Mouse (Mus musculus) heart, embryonic 12.5 days (tissue): ENCODE measurements around the gene Gm9758. TPM values are rescaled to one million over a fixed set of nuclear protein-coding genes. Genes with fewer than 3 reads are reported as not detected.
"Not testable (repeated sequence)": the region's sequence is repeated elsewhere in the genome, so short reads cannot be mapped to it uniquely, and the experiment has no call there.

Experiments
- ATAC-seq: fragments of 200-750 bp; cut with Nextera tagmentation; 2 replicates; pipeline ENCODE4 v1.8.0; 2017; ENCODE audit warnings: moderate TSS enrichment, moderate library complexity; ENCODE audit not compliant: insufficient number of reproducible peaks, low FRiP score
- H3K27ac ChIP-seq: fragments of 300-500 bp; sonication (generic); 2 replicates; pipeline ENCODE4 v1.5.1; 2016; ENCODE audit warnings: mild to moderate bottlenecking, moderate library complexity; ENCODE audit not compliant: poor library complexity, severe bottlenecking
- H3K27me3 ChIP-seq: fragments of 300-500 bp; sonication (generic); replicated peaks from 2 replicates; pipeline ENCODE4 v1.6.1; 2016; ENCODE audit warnings: mild to moderate bottlenecking, moderate library complexity
- H3K36me3 ChIP-seq: fragments of 300-500 bp; sonication (generic); 2 replicates; pipeline ENCODE4 v1.6.1; 2016; ENCODE audit warnings: mild to moderate bottlenecking, moderate library complexity
- H3K4me1 ChIP-seq: fragments of 300-500 bp; sonication (generic); replicated peaks from 2 replicates; pipeline ENCODE4 v1.6.1; 2016; ENCODE audit warnings: mild to moderate bottlenecking
- H3K4me2 ChIP-seq: fragments of 300-500 bp; sonication (generic); 2 replicates; pipeline ENCODE4 v1.6.1; 2016; ENCODE audit warnings: mild to moderate bottlenecking, moderate library complexity
- H3K4me3 ChIP-seq: fragments of 300-500 bp; sonication (generic); 2 replicates; pipeline ENCODE4 v1.5.1; 2016; ENCODE audit warnings: mild to moderate bottlenecking
- H3K9ac ChIP-seq: fragments of 300-500 bp; sonication (generic); 2 replicates; pipeline ENCODE4 v1.6.1; 2016; ENCODE audit warnings: mild to moderate bottlenecking, moderate library complexity
- H3K9me3 ChIP-seq: fragments of 300-500 bp; sonication (generic); replicated peaks from 2 replicates; pipeline ENCODE4 v1.6.1; 2016; ENCODE audit warnings: mild to moderate bottlenecking, moderate library complexity
- WGBS: fragments of 180-500 bp; shearing (Covaris S2); methylation state at CpG from one replicate; pipeline ENCODE4 v1.1.7; 2016; 5-methylcytosine and 5-hydroxymethylcytosine counted together
- polyA plus RNA-seq: library from polyadenylated mRNA; unstranded; fragments of >200 nt; fragmentation: Nextera tagmentation; extraction: Ambion mirVana; gene quantifications from 2 replicates; pipeline ENCODE4 v1.2.1, GENCODE M21; 2016

Gene Gm9758
- polyA plus RNA-seq = not detected in 2 replicates

DNA sequence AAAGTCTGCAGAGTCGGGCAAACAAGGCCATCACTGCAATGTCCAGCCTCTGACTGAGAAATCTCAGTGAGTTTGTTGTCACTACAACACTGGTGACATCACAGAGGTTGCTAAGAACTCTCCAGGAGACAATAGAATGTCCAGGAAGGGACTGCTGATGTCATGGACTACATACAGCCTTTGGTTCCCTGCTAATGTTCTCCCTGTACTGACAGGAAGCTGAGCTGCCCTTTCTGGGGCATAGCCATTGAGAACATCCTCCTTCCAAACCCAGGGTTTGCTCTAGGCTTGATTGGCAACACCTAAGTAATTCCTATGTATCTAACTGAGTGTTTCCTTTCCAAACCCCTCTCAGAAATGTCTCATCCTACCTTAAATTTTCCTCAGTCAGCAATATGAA lies at the start of gene Gm9758:
Gene Gm9758, minus strand, starts transcription at position 101 of the 400 bp plus-strand sequence.
- not testable (repeated sequence) for H3K4me1 ChIP-seq
- WGBS = 58% methylated on average over 1 of the region's 1 CpGs

DNA sequence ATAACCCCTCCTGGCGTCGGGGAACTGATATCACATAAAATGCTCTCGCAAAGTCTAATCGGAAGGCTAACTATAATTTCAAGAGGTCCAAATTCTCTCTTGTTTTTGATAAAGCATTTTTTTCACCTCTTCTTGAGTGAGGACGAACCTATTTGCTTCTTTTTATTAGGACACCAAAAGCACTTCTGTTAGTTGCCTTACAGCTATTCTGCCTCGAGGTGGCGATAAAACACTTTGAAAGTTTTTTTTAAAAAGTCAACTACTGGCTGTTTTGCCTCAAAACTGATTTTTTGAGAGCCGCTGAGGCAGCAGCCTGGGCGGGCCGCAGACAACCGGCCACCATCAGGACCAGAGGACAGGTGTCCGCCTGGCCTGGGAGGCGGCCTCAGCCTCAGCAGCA lies 49.1 kb upstream of the Gm9758 start:
- H3K4me1 ChIP-seq, H3K9ac ChIP-seq, H3K9me3 ChIP-seq, ATAC-seq, H3K27ac ChIP-seq, H3K36me3 ChIP-seq, H3K4me3 ChIP-seq, H3K27me3 ChIP-seq, H3K4me2 ChIP-seq: not testable (repeated sequence)
- 72% methylated on average over 13 of the region's 13 CpGs for WGBS

More for the DNA sequence above, at the start of gene Gm9758:
- not testable (repeated sequence) for H3K27ac ChIP-seq, H3K9ac ChIP-seq, H3K4me3 ChIP-seq, H3K4me2 ChIP-seq, H3K36me3 ChIP-seq, ATAC-seq, H3K27me3 ChIP-seq, H3K9me3 ChIP-seq

DNA sequence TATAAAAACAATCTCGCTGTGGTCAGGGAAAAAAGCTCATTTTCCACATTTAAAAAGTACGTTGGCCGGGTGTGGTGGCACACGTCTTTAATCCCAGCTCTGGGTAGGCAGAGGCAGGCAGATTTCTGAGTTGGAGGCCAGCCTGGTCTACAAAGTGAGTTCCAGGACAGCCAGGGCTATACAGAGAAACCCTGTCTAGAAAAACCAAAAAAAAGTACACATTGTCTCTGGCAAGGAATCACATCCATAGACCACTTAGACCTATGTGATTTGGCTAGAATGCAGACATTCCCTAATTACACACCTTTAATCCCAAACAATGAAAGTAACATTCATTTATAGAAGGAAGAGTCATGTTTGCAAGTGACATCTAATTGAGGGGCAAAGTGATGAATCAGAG lies 46.8 kb upstream of the Gm9758 start:
- not testable (repeated sequence) for H3K27me3 ChIP-seq, H3K9ac ChIP-seq, H3K36me3 ChIP-seq, H3K9me3 ChIP-seq, H3K27ac ChIP-seq, H3K4me3 ChIP-seq, H3K4me2 ChIP-seq, H3K4me1 ChIP-seq
- ATAC-seq = 0 out of 2 replicates have a peak, but pooled peaks have one; percentile 61
- 69% methylated on average over 4 of the region's 4 CpGs for WGBS

DNA sequence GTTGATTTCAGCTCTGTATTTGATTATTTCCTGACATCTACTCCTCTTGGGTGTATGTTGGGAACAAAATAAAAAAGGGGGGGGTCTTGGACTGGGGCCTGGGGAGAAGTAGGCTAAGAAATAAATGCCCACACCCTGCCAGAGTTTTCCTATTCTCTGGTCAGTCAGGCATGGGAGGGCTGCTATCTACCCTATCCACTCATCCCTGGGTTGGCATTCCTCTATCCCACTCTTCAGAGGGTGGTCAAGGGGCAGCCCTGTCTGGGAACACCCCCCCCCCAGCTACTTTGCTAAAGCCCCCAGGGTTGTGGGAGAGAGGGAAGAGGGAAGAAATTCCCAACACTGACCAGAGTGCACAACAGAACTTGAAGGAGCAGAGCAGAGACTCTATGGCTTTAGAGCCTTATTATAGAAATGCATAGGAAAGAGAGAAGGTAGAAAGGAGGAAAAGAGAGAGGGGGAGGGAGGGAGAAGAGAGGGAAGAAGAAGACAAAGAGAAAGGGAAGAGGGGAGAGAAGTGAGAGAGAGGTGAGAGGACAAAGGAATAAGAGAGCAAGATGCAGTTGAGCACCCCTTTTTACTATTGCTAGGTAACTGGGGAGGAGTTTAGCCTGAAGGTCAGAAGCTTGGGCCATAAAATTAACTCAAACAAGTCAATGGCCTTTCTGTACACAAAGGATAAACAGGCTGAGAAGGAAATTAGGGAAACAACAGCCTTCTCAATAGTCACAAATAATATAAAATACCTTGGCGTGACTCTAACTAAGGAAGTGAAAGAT lies 41.4 kb upstream of the Gm9758 start:
- peaks cover 17% of the 10 kb centered on the region for H3K9me3 ChIP-seq
- H3K27me3 ChIP-seq, H3K9ac ChIP-seq, H3K4me2 ChIP-seq, H3K36me3 ChIP-seq, H3K27ac ChIP-seq, H3K4me3 ChIP-seq, H3K4me1 ChIP-seq: not testable (repeated sequence)
- 80% methylated on average over 1 of the region's 1 CpGs for WGBS
- ATAC-seq = peak; percentile 76; the same call in 1 of the 2 replicates

DNA sequence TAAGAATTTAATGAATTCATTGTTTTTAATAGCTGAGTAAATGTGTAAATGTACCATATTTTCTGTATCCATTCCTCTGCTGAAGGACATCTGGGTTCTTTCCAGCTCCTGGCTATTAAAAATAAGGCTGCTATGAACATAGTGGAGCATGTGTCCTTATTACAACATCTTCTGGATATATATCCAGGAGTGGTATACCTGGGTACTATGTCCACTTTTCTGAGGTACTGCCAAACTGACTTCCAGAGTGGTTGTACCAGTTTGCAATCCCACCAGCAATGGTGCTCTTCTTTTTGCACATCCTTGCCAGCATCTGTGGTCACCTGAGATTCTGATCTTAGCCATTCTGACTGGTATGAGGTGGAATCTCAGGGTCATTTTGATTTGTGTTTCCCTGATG lies 38.9 kb upstream of the Gm9758 start:
- not testable (repeated sequence) for H3K9ac ChIP-seq, H3K4me1 ChIP-seq, H3K36me3 ChIP-seq, H3K27ac ChIP-seq, H3K27me3 ChIP-seq, H3K4me2 ChIP-seq, ATAC-seq, H3K4me3 ChIP-seq
- H3K9me3 ChIP-seq = peaks cover 17% of the 10 kb centered on the region

DNA sequence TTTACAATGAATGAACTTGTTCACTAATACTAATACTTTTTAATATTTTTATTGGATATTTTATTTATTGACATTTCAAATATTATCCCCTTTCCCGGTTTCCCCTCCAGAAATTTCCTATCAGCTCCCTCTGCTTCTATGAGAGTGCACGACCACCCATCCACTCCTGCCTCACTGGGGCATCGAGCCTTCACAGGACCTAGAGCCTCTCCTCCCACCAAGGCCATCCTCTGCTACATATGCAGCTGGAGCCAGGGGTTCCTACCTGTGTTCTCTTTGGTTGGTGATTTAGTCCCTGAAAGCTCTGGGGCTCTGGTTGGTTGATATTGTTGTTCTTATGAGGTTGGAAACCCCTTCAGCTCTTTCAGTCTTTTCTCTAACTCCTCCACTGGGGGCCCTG lies 38.0 kb upstream of the Gm9758 start:
- not testable (repeated sequence) for H3K4me1 ChIP-seq, H3K27ac ChIP-seq, H3K9ac ChIP-seq, H3K27me3 ChIP-seq, H3K4me3 ChIP-seq, H3K4me2 ChIP-seq, ATAC-seq, H3K36me3 ChIP-seq
- 57% methylated on average over 3 of the region's 3 CpGs for whole genome bisulfite sequencing
- peaks cover 16% of the 10 kb centered on the region for H3K9me3 ChIP-seq

DNA sequence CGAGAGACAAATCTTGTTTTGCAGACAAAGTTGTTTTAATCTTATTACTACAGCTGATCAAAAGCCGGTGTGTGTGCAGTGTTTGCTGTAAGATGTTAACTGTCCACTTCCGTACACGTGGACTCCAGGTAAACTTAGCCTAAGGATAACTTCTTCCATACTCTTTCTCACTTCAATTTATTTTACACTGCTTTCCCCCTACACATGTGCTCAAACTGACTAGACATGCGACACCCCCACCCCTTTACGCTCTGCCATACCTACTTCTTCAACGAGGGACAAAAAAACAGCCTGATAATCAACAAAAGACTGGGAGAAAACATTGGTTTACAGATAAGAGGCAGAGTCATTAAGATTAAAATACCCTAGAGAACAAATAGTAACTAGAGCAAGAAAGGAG lies 37.1 kb upstream of the Gm9758 start:
- H3K4me1 ChIP-seq, H3K36me3 ChIP-seq, H3K4me2 ChIP-seq, H3K27ac ChIP-seq, H3K9ac ChIP-seq, H3K4me3 ChIP-seq, H3K27me3 ChIP-seq: not testable (repeated sequence)
- WGBS = 65% methylated on average over 7 of the region's 7 CpGs
- peaks cover 15% of the 10 kb centered on the region for H3K9me3 ChIP-seq
- ATAC-seq = peak; percentile 70; the same call in 1 of the 2 replicates

DNA sequence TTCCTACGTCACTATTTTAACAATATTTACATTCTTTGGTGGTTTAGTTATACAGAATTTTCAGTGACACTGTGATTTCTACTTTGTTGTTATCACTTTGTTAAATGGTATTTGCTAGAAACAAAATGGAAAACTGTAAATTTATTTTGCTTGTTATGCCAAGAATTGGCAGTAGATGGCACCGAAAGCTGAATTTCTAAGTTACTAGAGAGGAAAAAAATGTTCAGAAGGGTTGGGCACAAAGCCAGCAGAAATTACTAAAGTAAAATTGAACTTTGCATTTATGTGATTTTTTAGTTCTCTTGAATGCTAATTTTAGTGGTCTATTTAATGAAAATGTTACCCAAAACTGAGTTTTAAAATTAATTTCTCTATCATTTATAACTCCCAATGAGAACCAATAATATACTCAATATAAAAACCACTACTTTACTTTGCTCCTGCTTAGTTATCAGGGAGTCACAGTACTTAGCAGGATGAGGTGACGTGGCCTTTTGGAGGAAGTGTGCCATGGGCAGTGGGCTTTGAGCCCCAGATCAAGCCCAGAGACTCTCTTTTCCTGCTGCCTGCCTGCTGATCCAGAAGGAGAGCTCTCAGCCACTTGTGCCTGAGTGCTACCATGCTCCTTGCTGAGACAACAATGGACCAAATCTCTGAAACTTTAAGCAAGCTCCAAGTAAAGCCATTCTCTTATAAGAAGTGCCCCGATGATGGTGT lies 32.9 kb upstream of the Gm9758 start:
- not testable (repeated sequence) for H3K4me2 ChIP-seq, H3K27ac ChIP-seq, H3K27me3 ChIP-seq

DNA sequence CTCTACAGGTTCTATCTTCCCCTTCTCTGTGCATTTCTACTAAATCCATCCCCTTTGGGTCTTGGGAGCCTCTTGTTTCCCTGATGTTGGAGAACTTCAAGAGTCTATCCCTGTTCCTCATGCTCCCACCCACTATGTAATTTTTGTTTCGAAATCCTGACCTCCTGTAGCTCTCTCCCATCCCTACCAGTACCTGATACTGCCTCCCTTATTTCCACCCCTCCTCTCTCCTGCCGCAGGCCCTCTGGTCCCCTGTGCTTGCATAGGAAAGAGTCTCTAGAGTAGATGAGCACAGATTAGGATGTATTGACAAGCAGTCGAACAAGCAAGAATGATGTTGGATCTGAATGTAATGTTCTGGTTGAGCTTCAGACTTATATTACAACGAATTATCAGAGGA lies 30.8 kb upstream of the Gm9758 start:
- 41% methylated on average over 4 of the region's 4 CpGs for WGBS
- not testable (repeated sequence) for H3K27ac ChIP-seq, H3K36me3 ChIP-seq, H3K9ac ChIP-seq, H3K4me3 ChIP-seq, H3K27me3 ChIP-seq, H3K4me1 ChIP-seq, H3K4me2 ChIP-seq, H3K9me3 ChIP-seq
- peak; percentile 64; the same call in 1 of the 2 replicates for ATAC-seq

More for the DNA sequence above, 32.9 kb upstream of the Gm9758 start:
- not testable (repeated sequence) for H3K9me3 ChIP-seq, H3K4me3 ChIP-seq, H3K9ac ChIP-seq, H3K4me1 ChIP-seq, H3K36me3 ChIP-seq, ATAC-seq
- 52% methylated on average over 4 of the region's 4 CpGs for WGBS

DNA sequence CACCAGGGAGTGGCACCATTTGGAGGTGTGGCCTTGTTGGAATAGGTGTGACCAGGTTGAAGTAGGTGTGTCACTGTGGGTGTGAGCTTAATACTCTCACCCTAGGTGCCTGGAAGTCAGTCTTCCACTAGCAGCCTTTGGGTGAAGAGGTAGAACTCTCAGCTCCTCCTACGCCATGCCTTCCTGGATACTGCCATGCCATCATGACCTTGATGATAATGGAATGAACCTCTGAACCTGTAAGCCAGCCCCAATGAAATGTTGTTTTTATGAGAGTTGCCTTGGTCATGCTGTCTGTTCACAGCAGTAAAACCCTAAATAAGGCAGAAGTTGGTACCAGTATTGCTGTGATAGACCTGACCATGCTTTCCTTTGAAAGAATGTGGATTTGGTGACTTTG lies 26.3 kb upstream of the Gm9758 start:
- H3K27me3 ChIP-seq, H3K36me3 ChIP-seq, ATAC-seq, H3K9ac ChIP-seq, H3K9me3 ChIP-seq, H3K27ac ChIP-seq, H3K4me1 ChIP-seq, H3K4me3 ChIP-seq, H3K4me2 ChIP-seq: not testable (repeated sequence)
- 78% methylated on average over 1 of the region's 1 CpGs for WGBS

DNA sequence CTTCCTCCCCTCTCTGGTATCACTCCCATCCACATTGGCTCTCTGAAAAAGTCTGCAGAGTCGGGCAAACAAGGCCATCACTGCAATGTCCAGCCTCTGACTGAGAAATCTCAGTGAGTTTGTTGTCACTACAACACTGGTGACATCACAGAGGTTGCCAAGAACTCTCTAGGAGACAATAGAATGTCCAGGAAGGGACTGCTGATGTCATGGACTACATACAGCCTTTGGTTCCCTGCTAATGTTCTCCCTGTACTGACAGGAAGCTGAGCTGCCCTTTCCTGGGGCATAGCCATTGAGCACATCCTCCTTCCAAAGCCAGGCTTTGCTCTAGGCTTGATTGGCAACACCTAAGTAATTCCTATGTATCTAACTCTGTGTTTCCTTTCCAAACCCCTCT lies 23.6 kb upstream of the Gm9758 start, which contains the start of gene Speer4e:
Gene Speer4e, minus strand, starts transcription at position 101 of the 400 bp plus-strand sequence.
- not testable (repeated sequence) for H3K4me3 ChIP-seq, H3K27me3 ChIP-seq, H3K9ac ChIP-seq, H3K4me1 ChIP-seq, H3K9me3 ChIP-seq, ATAC-seq, H3K4me2 ChIP-seq, H3K36me3 ChIP-seq, H3K27ac ChIP-seq
- WGBS = 65% methylated on average over 1 of the region's 1 CpGs
